Mouse (Mus musculus): ENCODE measurements around the gene Fcrlb. TPM values are rescaled to one million over a fixed set of nuclear protein-coding genes. Genes with fewer than 3 reads are reported as not detected.
"Not testable (repeated sequence)": the region's sequence is repeated elsewhere in the genome, so short reads cannot be mapped to it uniquely, and the experiment has no call there.

Fcrlb gene
- not detected in 2 replicates for polyA plus RNA-seq (2014; fragmentation: Nextera tagmentation; extraction: Ambion mirVana)

DNA sequence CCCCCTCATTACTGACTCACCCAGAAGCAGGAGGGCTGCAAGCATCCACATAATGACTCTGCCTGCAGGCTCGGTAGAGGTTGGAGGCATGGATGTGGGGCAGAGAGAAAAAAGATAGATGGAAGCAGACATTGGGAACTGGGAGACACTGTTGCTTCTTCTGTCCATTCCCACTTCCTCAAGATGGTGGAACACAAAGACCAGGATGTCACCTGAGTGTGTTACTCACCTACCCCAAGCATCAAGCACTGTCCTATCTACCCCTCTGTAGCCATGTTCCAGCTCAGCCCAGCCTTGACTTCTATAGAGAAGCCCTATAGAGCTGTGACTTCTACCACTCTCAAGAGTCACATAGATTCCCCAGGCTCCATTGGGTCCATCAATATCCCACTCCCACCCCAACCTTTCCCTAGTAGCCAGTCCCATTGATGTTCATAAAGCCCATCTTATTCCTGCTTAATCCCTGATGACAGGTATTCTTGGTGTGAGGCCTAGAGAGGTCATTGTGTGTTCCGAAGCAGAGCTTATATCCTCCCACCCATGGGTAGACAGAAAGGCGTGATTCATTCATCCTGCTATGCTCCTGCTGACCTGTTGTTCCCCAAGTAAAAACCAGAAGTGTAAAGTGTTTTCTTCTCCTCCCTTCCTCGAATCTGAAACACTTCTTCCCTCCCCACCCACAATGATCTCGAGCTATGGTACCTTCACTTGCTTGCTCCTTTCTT, at the start of gene Fcrlb:
Gene Fcrlb, minus strand, starts transcription at position 51 of the 725 bp plus-strand sequence.
- no peak within 1 kb of the TSS for H3K9ac ChIP-seq (replicated peaks; ENCODE audit: low read depth, low read length)
- no peak within 1 kb of the TSS for H3K4me3 ChIP-seq (ENCODE audit: low read depth, low read length)
- H3K4me2 ChIP-seq (replicated peaks; ENCODE audit: low read depth, low read length), result no peak within 1 kb of the TSS
- H3K36me3 ChIP-seq (ENCODE audit: control insufficient read depth, insufficient read depth, low read length), result no peaks in the 10 kb centered on the region
- peaks cover 7% of the 10 kb centered on the region; the same call in 1 of the 2 replicates for H3K27me3 ChIP-seq (ENCODE audit: control insufficient read depth, insufficient read depth, low read length)
- no peak within 1 kb of the TSS for H3K27ac ChIP-seq (ENCODE audit: low read length)
- H3K4me1 ChIP-seq (ENCODE audit: control insufficient read depth, insufficient read depth, low read length), result peaks cover 5% of the 10 kb centered on the region; the same call in 1 of the 2 replicates
- no peaks in the 10 kb centered on the region for H3K9me3 ChIP-seq (ENCODE audit: control insufficient read depth, low read depth, low read length)
- ATAC-seq (ENCODE audit: insufficient number of reproducible peaks, insufficient read depth, low FRiP score, low read depth), result no peak
- 76% methylated on average over 5 of the region's 5 CpGs for WGBS

DNA sequence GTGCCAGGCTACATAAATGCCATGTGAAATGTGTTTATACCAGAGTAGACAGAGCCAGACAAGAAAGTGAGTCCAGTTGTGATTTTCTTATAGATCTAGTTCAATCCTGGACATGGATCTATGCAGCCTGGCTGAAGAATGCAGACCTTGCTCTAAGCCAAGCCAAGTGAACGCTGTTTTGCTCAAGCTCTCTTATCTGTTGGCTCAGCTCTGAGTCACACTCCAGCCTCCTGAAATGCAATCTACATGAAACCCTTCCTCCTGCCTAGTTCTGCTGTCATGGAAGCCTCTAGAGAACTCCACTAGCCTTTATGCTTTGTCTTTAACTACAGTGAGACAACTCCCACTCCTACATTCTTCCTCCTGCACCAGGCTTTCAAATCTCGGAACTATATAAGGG, 49.6 kb upstream of the Fcrlb start:
- WGBS, result 56% methylated on average over 2 of the region's 2 CpGs
- no peak overlapping the region for H3K27ac ChIP-seq (ENCODE audit: low read length)
- H3K36me3 ChIP-seq (ENCODE audit: control insufficient read depth, insufficient read depth, low read length), result no peaks in the 10 kb centered on the region
- H3K9ac ChIP-seq (replicated peaks; ENCODE audit: low read depth, low read length), result no peak overlapping the region
- H3K4me2 ChIP-seq (replicated peaks; ENCODE audit: low read depth, low read length), result no peak overlapping the region
- H3K9me3 ChIP-seq (ENCODE audit: control insufficient read depth, low read depth, low read length), result no peaks in the 10 kb centered on the region
- peaks cover 6% of the 10 kb centered on the region for H3K4me1 ChIP-seq (ENCODE audit: control insufficient read depth, insufficient read depth, low read length)
- ATAC-seq (ENCODE audit: insufficient number of reproducible peaks, insufficient read depth, low FRiP score, low read depth), result no peak
- H3K27me3 ChIP-seq (ENCODE audit: control insufficient read depth, insufficient read depth, low read length), result no peaks in the 10 kb centered on the region
- H3K4me3 ChIP-seq (ENCODE audit: low read depth, low read length), result no peak overlapping the region

DNA sequence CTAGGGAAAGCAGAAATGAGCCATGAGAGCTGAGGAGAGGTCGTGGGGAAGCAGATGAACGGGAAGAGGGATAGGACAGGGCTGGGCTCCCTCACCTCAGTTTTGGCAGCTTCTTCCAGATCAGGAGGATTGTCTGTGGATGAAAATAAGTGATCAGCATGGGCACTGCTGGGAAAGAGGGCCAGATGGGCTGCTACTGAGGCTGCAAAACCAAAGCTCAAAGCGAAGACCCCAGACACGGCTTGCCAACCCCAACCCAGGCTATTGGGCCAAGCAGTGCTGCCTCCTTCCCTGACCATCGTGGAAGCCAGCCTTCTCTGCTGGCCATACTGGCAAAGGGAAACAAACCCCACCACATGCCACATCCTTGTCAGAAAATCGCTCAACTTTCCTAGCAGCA, 48.4 kb upstream of the Fcrlb start:
- Histone ChIP-seq H3K27ac (ENCODE audit: low read length) (no peak overlapping the region), H3K4me1 (ENCODE audit: control insufficient read depth, insufficient read depth, low read length) (peaks cover 6% of the 10 kb centered on the region), H3K4me2 (replicated peaks; ENCODE audit: low read depth, low read length) (no peak overlapping the region), H3K36me3 (ENCODE audit: control insufficient read depth, insufficient read depth, low read length) (no peaks in the 10 kb centered on the region), H3K9me3 (ENCODE audit: control insufficient read depth, low read depth, low read length) (no peaks in the 10 kb centered on the region), H3K4me3 (ENCODE audit: low read depth, low read length) (no peak overlapping the region), H3K9ac (replicated peaks; ENCODE audit: low read depth, low read length) (no peak overlapping the region), H3K27me3 (ENCODE audit: control insufficient read depth, insufficient read depth, low read length) (no peaks in the 10 kb centered on the region)
- no peak for ATAC-seq (ENCODE audit: insufficient number of reproducible peaks, insufficient read depth, low FRiP score, low read depth)
- WGBS, result 82% methylated on average over 6 of the region's 6 CpGs

DNA sequence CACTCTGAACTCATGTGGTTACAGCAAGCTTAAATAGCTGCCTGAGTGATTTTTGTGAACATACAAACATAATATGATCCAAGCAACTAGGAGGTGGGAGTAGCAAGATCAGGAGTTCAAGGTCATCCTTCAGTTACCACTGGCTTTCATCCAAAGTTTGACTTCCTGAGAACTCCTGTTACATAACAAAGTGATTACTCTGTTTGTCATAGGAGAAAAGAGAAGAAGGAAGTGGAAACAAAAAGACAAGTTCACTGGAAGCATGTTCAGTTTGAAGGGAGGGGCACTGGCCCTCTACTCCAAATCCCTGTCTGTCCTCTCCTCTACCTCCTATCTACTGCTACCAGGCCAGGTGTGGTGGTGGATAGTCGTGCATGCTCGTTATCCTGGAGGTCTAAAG, 47.0 kb upstream of the Fcrlb start:
- no peaks in the 10 kb centered on the region for H3K36me3 ChIP-seq (ENCODE audit: control insufficient read depth, insufficient read depth, low read length)
- no peak overlapping the region for H3K9ac ChIP-seq (replicated peaks; ENCODE audit: low read depth, low read length)
- WGBS, result 78% methylated on average over 2 of the region's 2 CpGs
- H3K9me3 ChIP-seq (ENCODE audit: control insufficient read depth, low read depth, low read length), result no peaks in the 10 kb centered on the region
- ATAC-seq (ENCODE audit: insufficient number of reproducible peaks, insufficient read depth, low FRiP score, low read depth), result no peak
- H3K4me2 ChIP-seq (replicated peaks; ENCODE audit: low read depth, low read length), result no peak overlapping the region
- no peak overlapping the region for H3K4me3 ChIP-seq (ENCODE audit: low read depth, low read length)
- H3K27me3 ChIP-seq (ENCODE audit: control insufficient read depth, insufficient read depth, low read length), result no peaks in the 10 kb centered on the region
- peaks cover 6% of the 10 kb centered on the region for H3K4me1 ChIP-seq (ENCODE audit: control insufficient read depth, insufficient read depth, low read length)
- H3K27ac ChIP-seq (ENCODE audit: low read length), result no peak overlapping the region

DNA sequence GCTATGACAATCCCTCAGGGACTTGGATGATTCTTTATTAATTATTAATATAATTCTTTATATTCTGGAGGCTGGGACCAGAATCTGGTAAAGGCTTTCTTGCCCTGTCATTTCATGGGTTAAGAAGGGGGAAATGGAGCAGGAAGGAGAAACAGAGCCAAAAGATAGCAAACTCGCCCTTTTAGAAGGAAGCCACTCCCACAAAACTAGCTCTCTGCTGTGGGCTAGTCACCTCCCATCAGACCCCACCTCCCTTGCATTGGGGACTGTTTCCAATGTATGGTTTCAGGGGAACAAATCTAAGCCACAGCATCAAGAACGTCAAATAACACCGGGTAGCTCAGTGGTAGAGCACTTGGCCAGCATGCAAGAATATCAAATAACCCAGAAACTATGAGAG, 45.5 kb upstream of the Fcrlb start:
- 51% methylated on average over 3 of the region's 3 CpGs for WGBS
- H3K27me3 ChIP-seq (ENCODE audit: control insufficient read depth, insufficient read depth, low read length), result no peaks in the 10 kb centered on the region
- no peak overlapping the region for H3K9ac ChIP-seq (replicated peaks; ENCODE audit: low read depth, low read length)
- no peak overlapping the region for H3K4me3 ChIP-seq (ENCODE audit: low read depth, low read length)
- ATAC-seq (ENCODE audit: insufficient number of reproducible peaks, insufficient read depth, low FRiP score, low read depth), result no peak
- H3K27ac ChIP-seq (ENCODE audit: low read length), result no peak overlapping the region
- H3K4me1 ChIP-seq (ENCODE audit: control insufficient read depth, insufficient read depth, low read length), result peaks cover 3% of the 10 kb centered on the region
- no peaks in the 10 kb centered on the region for H3K9me3 ChIP-seq (ENCODE audit: control insufficient read depth, low read depth, low read length)
- no peak overlapping the region for H3K4me2 ChIP-seq (replicated peaks; ENCODE audit: low read depth, low read length)
- H3K36me3 ChIP-seq (ENCODE audit: control insufficient read depth, insufficient read depth, low read length), result no peaks in the 10 kb centered on the region

DNA sequence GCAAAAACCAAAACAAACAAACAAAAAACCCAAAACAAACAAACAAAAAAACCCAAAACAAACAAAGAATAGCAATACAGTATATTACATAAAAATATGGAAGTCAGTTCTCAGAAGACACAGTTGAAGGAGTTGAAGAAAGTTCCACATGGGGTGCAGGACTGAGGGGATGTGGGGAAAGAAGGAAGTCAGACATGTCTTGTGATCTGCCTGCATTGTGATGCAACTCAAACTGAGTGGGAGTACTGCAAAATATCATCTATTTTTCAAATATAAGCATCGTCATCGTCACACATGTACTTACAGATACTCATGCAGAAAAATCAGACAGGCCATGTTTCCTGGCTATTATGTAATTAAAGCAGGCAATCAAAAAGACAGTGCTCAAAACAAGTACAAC, 40.5 kb upstream of the Fcrlb start:
- no peak overlapping the region for H3K9ac ChIP-seq (replicated peaks; ENCODE audit: low read depth, low read length)
- 78% methylated on average over 2 of the region's 2 CpGs for WGBS
- no peaks in the 10 kb centered on the region for H3K27me3 ChIP-seq (ENCODE audit: control insufficient read depth, insufficient read depth, low read length)
- ATAC-seq (ENCODE audit: insufficient number of reproducible peaks, insufficient read depth, low FRiP score, low read depth), result no peak
- no peak overlapping the region for H3K4me3 ChIP-seq (ENCODE audit: low read depth, low read length)
- no peak overlapping the region for H3K4me2 ChIP-seq (replicated peaks; ENCODE audit: low read depth, low read length)
- H3K36me3 ChIP-seq (ENCODE audit: control insufficient read depth, insufficient read depth, low read length), result no peaks in the 10 kb centered on the region
- no peaks in the 10 kb centered on the region for H3K9me3 ChIP-seq (ENCODE audit: control insufficient read depth, low read depth, low read length)
- H3K27ac ChIP-seq (ENCODE audit: low read length), result no peak overlapping the region
- H3K4me1 ChIP-seq (ENCODE audit: control insufficient read depth, insufficient read depth, low read length), result no peaks in the 10 kb centered on the region

DNA sequence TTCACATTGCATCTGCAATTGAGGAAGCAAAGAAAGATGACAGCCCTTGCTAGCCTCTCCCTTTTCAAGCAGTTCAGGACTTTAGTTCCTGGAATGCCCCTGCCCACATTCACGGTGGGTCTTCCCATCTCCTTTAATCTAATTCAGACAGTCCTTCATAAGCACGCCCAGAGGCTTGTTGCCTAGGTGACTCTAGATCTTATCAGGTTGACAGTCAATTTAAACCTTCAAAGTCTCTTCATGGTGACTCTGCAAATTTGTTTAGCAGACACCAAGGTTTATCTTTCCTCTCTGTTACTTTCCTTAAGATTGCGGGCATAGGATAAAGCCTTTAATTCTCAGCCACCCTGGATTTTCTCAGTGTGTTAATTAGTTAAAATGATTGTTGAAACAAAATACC, 38.0 kb upstream of the Fcrlb start:
- H3K36me3 ChIP-seq (ENCODE audit: control insufficient read depth, insufficient read depth, low read length), result no peaks in the 10 kb centered on the region
- WGBS, result 22% methylated on average over 3 of the region's 3 CpGs
- no peaks in the 10 kb centered on the region for H3K4me1 ChIP-seq (ENCODE audit: control insufficient read depth, insufficient read depth, low read length)
- H3K4me2 ChIP-seq (replicated peaks; ENCODE audit: low read depth, low read length), result no peak overlapping the region
- ATAC-seq (ENCODE audit: insufficient number of reproducible peaks, insufficient read depth, low FRiP score, low read depth), result no peak
- no peak overlapping the region for H3K9ac ChIP-seq (replicated peaks; ENCODE audit: low read depth, low read length)
- H3K4me3 ChIP-seq (ENCODE audit: low read depth, low read length), result no peak overlapping the region
- no peak overlapping the region for H3K27ac ChIP-seq (ENCODE audit: low read length)
- H3K9me3 ChIP-seq (ENCODE audit: control insufficient read depth, low read depth, low read length), result 0 out of 2 replicates have a peak, but pooled peaks cover 4% of the 10 kb centered on the region
- H3K27me3 ChIP-seq (ENCODE audit: control insufficient read depth, insufficient read depth, low read length), result no peaks in the 10 kb centered on the region

DNA sequence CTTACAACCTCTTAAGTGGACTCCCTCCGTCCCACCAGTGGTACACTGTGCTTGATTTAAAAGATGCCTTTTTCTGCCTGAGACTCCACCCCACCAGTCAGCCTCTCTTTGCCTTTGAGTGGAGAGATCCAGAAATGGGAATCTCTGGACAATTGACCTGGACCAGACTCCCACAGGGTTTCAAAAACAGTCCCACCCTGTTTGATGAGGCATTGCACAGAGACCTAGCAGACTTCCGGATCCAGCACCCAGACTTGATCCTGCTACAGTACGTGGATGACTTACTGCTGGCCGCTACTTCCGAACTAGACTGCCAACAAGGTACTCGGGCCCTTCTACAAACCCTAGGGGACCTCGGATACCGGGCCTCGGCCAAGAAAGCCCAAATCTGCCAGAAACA, 32.2 kb upstream of the Fcrlb start:
- not testable (repeated sequence) for H3K4me3 ChIP-seq (ENCODE audit: low read depth, low read length); ATAC-seq (ENCODE audit: insufficient number of reproducible peaks, insufficient read depth, low FRiP score, low read depth)
- 100% methylated on average over 4 of the region's 9 CpGs for WGBS

DNA sequence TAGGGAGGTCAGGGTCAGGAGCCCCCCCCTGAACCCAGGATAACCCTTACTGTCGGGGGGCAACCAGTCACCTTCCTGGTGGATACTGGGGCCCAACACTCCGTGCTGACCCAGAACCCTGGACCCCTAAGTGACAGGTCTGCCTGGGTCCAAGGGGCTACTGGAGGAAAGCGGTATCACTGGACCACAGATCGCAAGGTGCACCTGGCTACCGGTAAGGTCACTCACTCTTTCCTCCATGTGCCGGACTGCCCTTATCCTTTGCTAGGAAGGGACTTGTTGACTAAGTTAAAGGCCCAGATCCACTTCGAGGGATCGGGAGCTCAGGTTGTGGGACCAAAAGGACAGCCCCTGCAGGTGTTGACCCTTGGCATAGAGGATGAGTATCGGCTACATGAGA, 31.4 kb upstream of the Fcrlb start:
- H3K4me1 ChIP-seq (ENCODE audit: control insufficient read depth, insufficient read depth, low read length); ATAC-seq (ENCODE audit: insufficient number of reproducible peaks, insufficient read depth, low FRiP score, low read depth); H3K36me3 ChIP-seq (ENCODE audit: control insufficient read depth, insufficient read depth, low read length); H3K4me2 ChIP-seq (replicated peaks; ENCODE audit: low read depth, low read length); H3K9me3 ChIP-seq (ENCODE audit: control insufficient read depth, low read depth, low read length); H3K9ac ChIP-seq (replicated peaks; ENCODE audit: low read depth, low read length); H3K27me3 ChIP-seq (ENCODE audit: control insufficient read depth, insufficient read depth, low read length); H3K4me3 ChIP-seq (ENCODE audit: low read depth, low read length); H3K27ac ChIP-seq (ENCODE audit: low read length): not testable (repeated sequence)
- WGBS, result 97% methylated on average over 9 of the region's 9 CpGs

More for the DNA sequence above, 32.2 kb upstream of the Fcrlb start:
- H3K27ac ChIP-seq (ENCODE audit: low read length); H3K4me1 ChIP-seq (ENCODE audit: control insufficient read depth, insufficient read depth, low read length); H3K9me3 ChIP-seq (ENCODE audit: control insufficient read depth, low read depth, low read length); H3K9ac ChIP-seq (replicated peaks; ENCODE audit: low read depth, low read length); H3K27me3 ChIP-seq (ENCODE audit: control insufficient read depth, insufficient read depth, low read length); H3K4me2 ChIP-seq (replicated peaks; ENCODE audit: low read depth, low read length); H3K36me3 ChIP-seq (ENCODE audit: control insufficient read depth, insufficient read depth, low read length): not testable (repeated sequence)

Measured in stomach, embryonic 14.5 days (tissue).